Mouse (Mus musculus): ENCODE results near the gene Rai1. TPM values are rescaled to one million over a fixed set of nuclear protein-coding genes. Genes with fewer than 3 reads are reported as not detected.

Gene Rai1
- total and polyA plus RNA-seq, 3 experiments: 26.3 to 101 (median 56.7) TPM

GRCm38 (mm10) chr11:60141285-60141608 lies 36.4 kb downstream of the Rai1 start:
- TF ChIP-seq GATA1 (IDR thresholded peaks at IDR 0.05; ENCODE audit: low read depth, low read length): no peak
- no peak for TF ChIP-seq JUND (IDR thresholded peaks at IDR 0.05; ENCODE audit: low read depth, low read length)
- no peak for TF ChIP-seq ZMIZ1 (IDR thresholded peaks at IDR 0.05; ENCODE audit: low read depth, low read length)
- no peak for TF ChIP-seq CHD2 (IDR thresholded peaks at IDR 0.05; ENCODE audit: low read length)
- TF ChIP-seq BHLHE40 (IDR thresholded peaks at IDR 0.05; ENCODE audit: borderline replicate concordance, low read depth, low read length): no peak
- no peak for TF ChIP-seq MXI1 (IDR thresholded peaks at IDR 0.05; ENCODE audit: low read depth, low read length)
- no peak for TF ChIP-seq USF1 (IDR thresholded peaks at IDR 0.05; ENCODE audit: low read depth, low read length)
- Histone ChIP-seq H3K27ac (ENCODE audit: control insufficient read depth, low read depth, low read length) (no peak overlapping the region), H3K9ac (ENCODE audit: control insufficient read depth, low read depth, low read length, poor library complexity, severe bottlenecking) (no peak overlapping the region), H3K4me3 (ENCODE audit: control insufficient read depth in 1 of 2, insufficient read depth in 1 of 2, low read depth in 2 of 2, low read length in 2 of 2) (no peak overlapping the region), H3K4me1 (ENCODE audit: control insufficient read depth in 1 of 2, insufficient read depth in 2 of 2, low read length in 2 of 2) (no peaks in the 10 kb centered on the region), H3K27me3 (ENCODE audit: control insufficient read depth in 1 of 2, insufficient read depth in 2 of 2, low read length in 2 of 2) (no peaks in the 10 kb centered on the region), H3K36me3 (ENCODE audit: control insufficient read depth in 1 of 2, insufficient read depth in 2 of 2, low read length in 2 of 2) (peaks cover 0 to 20% of the 10 kb centered on the region in 2 experiments; a peak in 2 of 4 replicates), H3K9me3 (replicated peaks; ENCODE audit: insufficient read depth, low read length) (no peaks in the 10 kb centered on the region), H3K79me2 (ENCODE audit: control insufficient read depth, insufficient read depth, low read length, poor library complexity) (peaks cover 4% of the 10 kb centered on the region)
- DNase-seq (ENCODE audit: low read depth, low spot score): no peak

- H3K27me3 ChIP-seq (ENCODE audit: control insufficient read depth in 1 of 2, insufficient read depth in 2 of 2, low read length in 2 of 2): no peaks in the 10 kb centered on the region
- H3K27ac ChIP-seq (ENCODE audit: control insufficient read depth, low read depth, low read length): no peak overlapping the region
- H3K9me3 ChIP-seq (replicated peaks; ENCODE audit: insufficient read depth, low read length): no peaks in the 10 kb centered on the region
- H3K36me3 ChIP-seq (ENCODE audit: control insufficient read depth in 1 of 2, insufficient read depth in 2 of 2, low read length in 2 of 2): peaks cover 0 to 15% of the 10 kb centered on the region in 2 experiments; a peak in 2 of 4 replicates
- peaks cover 2% of the 10 kb centered on the region; the same call in 1 of the 2 replicates for H3K79me2 ChIP-seq (ENCODE audit: control insufficient read depth, insufficient read depth, low read length, poor library complexity)
- no peaks in the 10 kb centered on the region for H3K4me1 ChIP-seq (ENCODE audit: control insufficient read depth in 1 of 2, insufficient read depth in 2 of 2, low read length in 2 of 2)
- no peak overlapping the region for H3K4me3 ChIP-seq (ENCODE audit: control insufficient read depth in 1 of 2, insufficient read depth in 1 of 2, low read depth in 2 of 2, low read length in 2 of 2)
- no peak for DNase-seq (ENCODE audit: low read depth, low spot score)
- no peak overlapping the region for H3K9ac ChIP-seq (ENCODE audit: control insufficient read depth, low read depth, low read length, poor library complexity, severe bottlenecking)
- no peak for TF ChIP-seq RCOR1 (IDR thresholded peaks at IDR 0.05; ENCODE audit: low read depth, low read length)
- no peak for TF ChIP-seq ETS1 (IDR thresholded peaks at IDR 0.05; ENCODE audit: low read depth, low read length)
- TF ChIP-seq MAFK (IDR thresholded peaks at IDR 0.05; ENCODE audit: borderline replicate concordance, low read depth, low read length): no peak
- no peak for TF ChIP-seq CTCF (IDR thresholded peaks at IDR 0.05 in 2 of 3, conservative IDR thresholded peaks at IDR 0.05 in 1 of 3; ENCODE audit: control insufficient read depth in 1 of 3, insufficient read depth in 1 of 3, low read depth in 2 of 3, low read length in 3 of 3, poor library complexity in 1 of 3, severe bottlenecking in 1 of 3)
- TF ChIP-seq USF1 (IDR thresholded peaks at IDR 0.05; ENCODE audit: low read depth, low read length): no peak
- TF ChIP-seq KAT2A (conservative IDR thresholded peaks at IDR 0.05; ENCODE audit: low read depth, low read length): no peak
- TF ChIP-seq POLR2AphosphoS2 (IDR thresholded peaks at IDR 0.05; ENCODE audit: low read length): no peak
- no peak for TF ChIP-seq ZMIZ1 (IDR thresholded peaks at IDR 0.05; ENCODE audit: low read depth, low read length)
- TF ChIP-seq ELF1 (IDR thresholded peaks at IDR 0.05; ENCODE audit: low read depth, low read length): no peak
Measured at GRCm38 (mm10) chr11:60143086-60143485, 38.3 kb downstream of the Rai1 start.

GRCm38 (mm10) chr11:60146170-60146569 lies 41.4 kb downstream of the Rai1 start:
- Histone ChIP-seq H3K4me3 (ENCODE audit: control insufficient read depth in 1 of 2, insufficient read depth in 1 of 2, low read depth in 2 of 2, low read length in 2 of 2) (no peak overlapping the region), H3K27ac (ENCODE audit: control insufficient read depth, low read depth, low read length) (no peak overlapping the region), H3K9ac (ENCODE audit: control insufficient read depth, low read depth, low read length, poor library complexity, severe bottlenecking) (no peak overlapping the region), H3K79me2 (ENCODE audit: control insufficient read depth, insufficient read depth, low read length, poor library complexity) (no peaks in the 10 kb centered on the region), H3K4me1 (ENCODE audit: control insufficient read depth in 1 of 2, insufficient read depth in 2 of 2, low read length in 2 of 2) (no peaks in the 10 kb centered on the region), H3K27me3 (ENCODE audit: control insufficient read depth in 1 of 2, insufficient read depth in 2 of 2, low read length in 2 of 2) (no peaks in the 10 kb centered on the region), H3K36me3 (ENCODE audit: control insufficient read depth in 1 of 2, insufficient read depth in 2 of 2, low read length in 2 of 2) (peaks cover 0 to 23% of the 10 kb centered on the region in 2 experiments; a peak in 2 of 4 replicates), H3K9me3 (replicated peaks; ENCODE audit: insufficient read depth, low read length) (no peaks in the 10 kb centered on the region)
- no peak for TF ChIP-seq CHD2 (IDR thresholded peaks at IDR 0.05; ENCODE audit: low read length)
- TF ChIP-seq JUND (IDR thresholded peaks at IDR 0.05; ENCODE audit: low read depth, low read length): no peak
- TF ChIP-seq ZKSCAN1 (IDR thresholded peaks at IDR 0.05; ENCODE audit: low read depth, low read length): no peak
- no peak for TF ChIP-seq ZMIZ1 (IDR thresholded peaks at IDR 0.05; ENCODE audit: low read depth, low read length)
- TF ChIP-seq USF1 (IDR thresholded peaks at IDR 0.05; ENCODE audit: low read depth, low read length): no peak
- TF ChIP-seq MAZ (IDR thresholded peaks at IDR 0.05; ENCODE audit: low read depth, low read length): no peak
- TF ChIP-seq ETS1 (IDR thresholded peaks at IDR 0.05; ENCODE audit: low read depth, low read length): no peak
- TF ChIP-seq GATA1 (IDR thresholded peaks at IDR 0.05; ENCODE audit: low read depth, low read length): no peak
- no peak for TF ChIP-seq MAFK (IDR thresholded peaks at IDR 0.05; ENCODE audit: borderline replicate concordance, low read depth, low read length)
- TF ChIP-seq ZC3H11A (IDR thresholded peaks at IDR 0.05; ENCODE audit: low read depth, low read length): no peak
- no peak for TF ChIP-seq SIN3A (IDR thresholded peaks at IDR 0.05; ENCODE audit: low read length)
- TF ChIP-seq MYC (IDR thresholded peaks at IDR 0.05; ENCODE audit: low read depth, low read length): no peak
- no peak for TF ChIP-seq TBP (IDR thresholded peaks at IDR 0.05; ENCODE audit: low read depth, low read length)
- no peak for TF ChIP-seq RAD21 (IDR thresholded peaks at IDR 0.05; ENCODE audit: low read depth, low read length)
- no peak for TF ChIP-seq EP300 (IDR thresholded peaks at IDR 0.05; ENCODE audit: low read depth in 1 of 2, low read length in 2 of 2)
- no peak for TF ChIP-seq ZNF384 (IDR thresholded peaks at IDR 0.05; ENCODE audit: low read depth, low read length)
- DNase-seq (ENCODE audit: low read depth, low spot score): no peak

Measured in MEL (cell line).